Mouse (Mus musculus) forebrain, postnatal 0 days (tissue): ENCODE results near the gene Sim1. TPM values are rescaled to one million over a fixed set of nuclear protein-coding genes. Genes with fewer than 3 reads are reported as not detected.
A peak's percentile ranks its signal among the peaks of the same experiment; 100 is the strongest.

Experiments used
- ATAC-seq: fragments of 200-750 bp; cut with Nextera tagmentation; 2 replicates; pipeline ENCODE4 v1.8.0; 2017; ENCODE audit warnings: mild to moderate bottlenecking, moderate library complexity
- DNase-seq: peaks from one replicate; pipeline ENCODE4 v3.0.0-alpha.2; 2015
- H3K27ac ChIP-seq: fragments of 300-500 bp; sonication (generic); 2 replicates; pipeline ENCODE4 v1.5.1; 2014; ENCODE audit warnings: low read depth, mild to moderate bottlenecking, antibody characterized with exemption, low read length, moderate library complexity, mixed read lengths
- H3K27me3 ChIP-seq: fragments of 300-500 bp; sonication (generic); 2 replicates; pipeline ENCODE4 v1.6.1; 2014; ENCODE audit warnings: mild to moderate bottlenecking, low read length, mixed read lengths; ENCODE audit not compliant: insufficient read depth
- H3K36me3 ChIP-seq: fragments of 300-500 bp; sonication (generic); 2 replicates; pipeline ENCODE4 v1.6.1; 2014; ENCODE audit warnings: mild to moderate bottlenecking, moderate library complexity; ENCODE audit not compliant: insufficient read depth
- H3K4me1 ChIP-seq: fragments of 300-500 bp; sonication (generic); 2 replicates; pipeline ENCODE4 v1.6.1; 2014; ENCODE audit warnings: antibody characterized with exemption; ENCODE audit not compliant: insufficient read depth
- H3K4me2 ChIP-seq: fragments of 300-500 bp; sonication (generic); 2 replicates; pipeline ENCODE4 v1.6.1; 2014; ENCODE audit warnings: low read depth, mild to moderate bottlenecking, moderate library complexity
- H3K4me3 ChIP-seq: fragments of 300-500 bp; sonication (generic); 2 replicates; pipeline ENCODE4 v1.5.1; 2014; ENCODE audit warnings: low read depth, low read length, mixed read lengths
- H3K9ac ChIP-seq: fragments of 300-500 bp; sonication (generic); 2 replicates; pipeline ENCODE4 v1.6.1; 2014; ENCODE audit warnings: mild to moderate bottlenecking
- H3K9me3 ChIP-seq: fragments of 300-500 bp; sonication (generic); 2 replicates; pipeline ENCODE4 v1.6.1; 2016; ENCODE audit warnings: low read length
- CTCF ChIP-seq: sonication (generic); IDR thresholded peaks from 2 replicates; pipeline ENCODE4 v1.5.1; 2016; ENCODE audit warnings: antibody characterized with exemption, control low read depth, low read depth
- WGBS: fragments of 180-500 bp; shearing (Covaris S2); extraction: QIAGEN DNeasy Blood & Tissue Kit; methylation state at CpG from one replicate; pipeline ENCODE4 v1.1.7; 2014; 5-methylcytosine and 5-hydroxymethylcytosine counted together
- polyA plus RNA-seq: library from polyadenylated mRNA; unstranded; fragments of >200 nt; fragmentation: Nextera tagmentation; extraction: Ambion mirVana; gene quantifications from 2 replicates; pipeline ENCODE4 v1.2.1, GENCODE M21; 2015
- total RNA-seq: library from RNA; depleted of rRNA; stranded (reverse); fragments of >200 nt; gene quantifications from 2 replicates; pipeline ENCODE4 v1.2.3, GENCODE M21; 2014; rRNA removed

The Sim1 gene
- total RNA-seq = 2.6 and 8.4 TPM in 2 replicates
- 0.19 and 0.50 TPM in 2 replicates for polyA plus RNA-seq

GRCm38 (mm10) chr10:50894170-50894991 lies at the start of gene Sim1:
Gene Sim1 (plus strand): TSS chr10:50894754.
- WGBS = 2% methylated on average over 58 of the region's 62 CpGs
- ATAC-seq = peak; percentile 97
- H3K9ac ChIP-seq = no peak within 1 kb of the TSS

GRCm38 (mm10) chr10:50868202-50868601 lies 26.4 kb upstream of the Sim1 start:
- Histone ChIP-seq H3K27me3 (no peaks in the 10 kb centered on the region), H3K4me3 (no peak overlapping the region), H3K4me2 (no peak overlapping the region), H3K9me3 (no peaks in the 10 kb centered on the region), H3K27ac (no peak overlapping the region), H3K9ac (no peak overlapping the region), H3K36me3 (no peaks in the 10 kb centered on the region), H3K4me1 (no peaks in the 10 kb centered on the region)
- ATAC-seq (no peak), DNase-seq (no peak)
- WGBS = 81% methylated on average over 4 of the region's 4 CpGs
- no peak for TF ChIP-seq CTCF

More at GRCm38 (mm10) chr10:50894170-50894991, at the start of gene Sim1:
- H3K4me1 ChIP-seq = 0 out of 2 replicates have a peak, but pooled peaks cover 3% of the 10 kb centered on the region
- no peak for TF ChIP-seq CTCF
- no peaks in the 10 kb centered on the region for H3K36me3 ChIP-seq
- H3K4me2 ChIP-seq = peak within 1 kb of the TSS; percentile 65
- peaks cover 70% of the 10 kb centered on the region for H3K27me3 ChIP-seq
- H3K27ac ChIP-seq = no peak within 1 kb of the TSS
- peak; percentile 91 for DNase-seq
- no peaks in the 10 kb centered on the region for H3K9me3 ChIP-seq
- H3K4me3 ChIP-seq = peak within 1 kb of the TSS; percentile 43

DNA sequence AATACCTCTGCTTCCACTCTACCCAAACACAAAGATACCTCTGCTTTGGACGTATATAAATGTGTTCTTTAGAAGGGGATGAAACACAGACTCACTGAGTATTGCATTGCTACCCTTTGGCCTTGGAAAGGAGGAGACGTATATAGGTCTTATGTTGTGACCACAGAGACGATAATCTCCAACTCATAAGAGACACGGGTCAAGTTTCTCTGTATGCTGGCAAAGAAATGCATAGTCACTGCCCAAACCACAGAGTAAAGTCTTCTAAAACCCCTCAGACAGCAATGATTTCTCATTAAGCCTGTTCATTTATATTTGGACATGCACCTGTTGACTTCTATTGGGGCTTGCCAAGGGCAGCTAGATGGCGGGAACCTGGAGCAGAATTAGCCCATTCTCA lies 17.6 kb upstream of the Sim1 start:
- no peak for TF ChIP-seq CTCF
- no peak overlapping the region for H3K27ac ChIP-seq
- no peaks in the 10 kb centered on the region for H3K4me1 ChIP-seq
- no peaks in the 10 kb centered on the region for H3K36me3 ChIP-seq
- no peak overlapping the region for H3K4me2 ChIP-seq
- H3K9ac ChIP-seq = no peak overlapping the region
- H3K9me3 ChIP-seq = no peaks in the 10 kb centered on the region
- DNase-seq (no peak), ATAC-seq (no peak)
- 86% methylated on average over 5 of the region's 5 CpGs for WGBS
- H3K27me3 ChIP-seq = no peaks in the 10 kb centered on the region
- no peak overlapping the region for H3K4me3 ChIP-seq

DNA sequence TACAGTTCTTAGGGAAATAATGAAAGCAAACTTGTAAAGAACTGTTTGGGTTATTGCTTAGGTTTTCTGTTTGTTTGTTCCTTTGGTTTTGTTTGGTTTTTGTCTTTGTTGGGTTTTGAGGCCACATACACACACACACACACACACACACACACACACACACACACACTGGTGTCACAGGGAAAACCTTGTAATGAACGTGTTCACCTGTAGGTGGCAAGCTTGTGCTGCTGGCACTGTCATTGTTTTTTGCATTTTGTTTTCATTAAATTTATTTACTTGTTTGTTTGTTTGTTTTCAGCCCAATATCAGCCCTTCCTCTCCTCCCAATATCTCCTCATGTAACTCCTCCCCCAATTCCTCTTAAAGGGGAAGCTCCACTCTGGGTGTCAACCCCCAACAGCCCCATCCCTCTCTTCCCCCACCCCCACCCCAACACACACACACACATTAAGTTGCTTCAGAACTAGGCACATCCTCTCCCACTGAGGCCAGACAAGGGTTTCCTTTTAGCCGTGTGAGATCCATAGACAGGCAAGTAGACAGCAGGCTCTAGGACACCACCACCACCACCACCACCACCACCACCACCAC lies 13.0 kb upstream of the Sim1 start:
- Histone ChIP-seq H3K36me3 (no peaks in the 10 kb centered on the region), H3K4me3 (no peak overlapping the region), H3K4me2 (no peak overlapping the region), H3K27me3 (no peaks in the 10 kb centered on the region), H3K9ac (no peak overlapping the region), H3K27ac (no peak overlapping the region), H3K9me3 (no peaks in the 10 kb centered on the region), H3K4me1 (no peaks in the 10 kb centered on the region)
- DNase-seq (no peak), ATAC-seq (no peak)
- peak; percentile 57 for TF ChIP-seq CTCF
- WGBS = 30% methylated on average over 2 of the region's 2 CpGs

DNA sequence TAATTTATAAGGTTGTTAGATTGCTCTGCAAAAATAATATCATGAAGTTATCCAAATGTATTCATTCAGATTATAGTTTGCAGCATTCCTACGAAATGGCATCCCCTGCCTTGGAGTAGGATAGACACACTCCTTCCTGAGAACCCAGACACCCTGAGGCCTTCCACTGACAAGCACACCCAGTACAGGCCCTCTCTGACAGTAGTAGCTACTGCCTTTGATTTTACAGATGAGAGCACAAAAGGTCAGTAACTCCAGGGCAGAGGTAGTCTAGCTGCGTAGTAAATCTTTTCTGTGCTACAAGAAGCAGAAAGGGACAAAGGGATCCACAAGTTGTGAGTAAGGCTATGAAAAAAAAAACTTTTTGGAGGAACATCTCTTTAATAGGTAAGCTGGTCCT lies 12.2 kb upstream of the Sim1 start:
- no peak for TF ChIP-seq CTCF
- WGBS = 81% methylated on average over 2 of the region's 2 CpGs

GRCm38 (mm10) chr10:50886305-50886704 lies 8.2 kb upstream of the Sim1 start:
- no peaks in the 10 kb centered on the region for H3K36me3 ChIP-seq
- WGBS = 48% methylated on average over 4 of the region's 4 CpGs
- H3K27me3 ChIP-seq = peaks cover 18% of the 10 kb centered on the region
- no peak overlapping the region for H3K4me3 ChIP-seq
- TF ChIP-seq CTCF = no peak
- no peak overlapping the region for H3K9ac ChIP-seq
- H3K4me2 ChIP-seq = no peak overlapping the region
- ATAC-seq = 0 out of 2 replicates have a peak, but pooled peaks have one; percentile 5
- no peaks in the 10 kb centered on the region for H3K9me3 ChIP-seq
- no peak for DNase-seq
- H3K4me1 ChIP-seq = no peaks in the 10 kb centered on the region
- no peak overlapping the region for H3K27ac ChIP-seq

More for the DNA sequence above, 12.2 kb upstream of the Sim1 start:
- Histone ChIP-seq H3K9me3 (no peaks in the 10 kb centered on the region), H3K4me3 (no peak overlapping the region), H3K27me3 (no peaks in the 10 kb centered on the region), H3K36me3 (no peaks in the 10 kb centered on the region), H3K9ac (no peak overlapping the region), H3K4me2 (no peak overlapping the region), H3K27ac (no peak overlapping the region), H3K4me1 (no peaks in the 10 kb centered on the region)
- ATAC-seq (no peak), DNase-seq (no peak)

GRCm38 (mm10) chr10:50890621-50891020 lies 3.9 kb upstream of the Sim1 start:
- H3K9ac ChIP-seq = no peak overlapping the region
- no peak for TF ChIP-seq CTCF
- peaks cover 48% of the 10 kb centered on the region for H3K27me3 ChIP-seq
- H3K4me2 ChIP-seq = no peak overlapping the region
- DNase-seq (no peak), ATAC-seq (no peak)
- no peak overlapping the region for H3K27ac ChIP-seq
- H3K4me3 ChIP-seq = no peak overlapping the region
- H3K9me3 ChIP-seq = no peaks in the 10 kb centered on the region
- H3K36me3 ChIP-seq = no peaks in the 10 kb centered on the region
- 0 out of 2 replicates have a peak, but pooled peaks cover 3% of the 10 kb centered on the region for H3K4me1 ChIP-seq
- WGBS = 11% methylated on average over 6 of the region's 6 CpGs
